Mouse (Mus musculus) stomach, embryonic 16.5 days (tissue): Measurements from ENCODE around the gene Setd6. TPM values are rescaled to one million over a fixed set of nuclear protein-coding genes. Genes with fewer than 3 reads are reported as not detected.
A peak's percentile ranks its signal among the peaks of the same experiment; 100 is the strongest.

Experiments
- ATAC-seq: fragments of 200-750 bp; cut with Nextera tagmentation; 2 replicates; pipeline ENCODE4 v1.8.0; 2017; ENCODE audit warnings: moderate number of reproducible peaks, moderate TSS enrichment; ENCODE audit not compliant: insufficient read depth, low FRiP score
- H3K27ac ChIP-seq: fragments of 300-500 bp; sonication (generic); 2 replicates; pipeline ENCODE4 v1.5.1; 2014; ENCODE audit warnings: low read length
- H3K27me3 ChIP-seq: fragments of 300-500 bp; sonication (generic); 2 replicates; pipeline ENCODE4 v1.6.1; 2014; ENCODE audit warnings: low read length, control low read depth, mixed read lengths; ENCODE audit not compliant: control insufficient read depth, insufficient read depth
- H3K36me3 ChIP-seq: fragments of 300-500 bp; sonication (generic); 2 replicates; pipeline ENCODE4 v1.6.1; 2014; ENCODE audit warnings: low read length; ENCODE audit not compliant: control insufficient read depth, insufficient read depth
- H3K4me1 ChIP-seq: fragments of 300-500 bp; sonication (generic); 2 replicates; pipeline ENCODE4 v1.6.1; 2014; ENCODE audit warnings: low read length, control low read depth, mixed read lengths; ENCODE audit not compliant: control insufficient read depth, insufficient read depth
- H3K4me2 ChIP-seq: fragments of 300-500 bp; sonication (generic); 2 replicates; pipeline ENCODE4 v1.6.1; 2014; ENCODE audit warnings: low read depth, low read length, mixed read lengths
- H3K4me3 ChIP-seq: fragments of 300-500 bp; sonication (generic); replicated peaks from 2 replicates; pipeline ENCODE4 v1.5.1; 2014; ENCODE audit warnings: mild to moderate bottlenecking, low read length
- H3K9ac ChIP-seq: fragments of 300-500 bp; sonication (generic); 2 replicates; pipeline ENCODE4 v1.6.1; 2014; ENCODE audit warnings: low read length
- H3K9me3 ChIP-seq: fragments of 300-500 bp; sonication (generic); replicated peaks from 2 replicates; pipeline ENCODE4 v1.6.1; 2016; ENCODE audit warnings: low read length, control low read depth; ENCODE audit not compliant: control insufficient read depth
- WGBS: fragments of 180-500 bp; shearing (Covaris S2); extraction: QIAGEN DNeasy Blood & Tissue Kit; methylation state at CpG from one replicate; pipeline ENCODE4 v1.1.7; 2014; 5-methylcytosine and 5-hydroxymethylcytosine counted together
- polyA plus RNA-seq: library from polyadenylated mRNA; unstranded; fragments of >200 nt; fragmentation: Nextera tagmentation; extraction: Ambion mirVana; gene quantifications from 2 replicates; pipeline ENCODE4 v1.2.1, GENCODE M21; 2015

The Setd6 gene
- polyA plus RNA-seq, 1 experiment from 2014 or later: 16.8 TPM

GRCm38 (mm10) chr8:95716546-95717335 is 1.1 kb downstream of the Setd6 start:
- no peak for ATAC-seq
- Histone ChIP-seq H3K27ac (peak overlapping the region; percentile 69; the same call in 1 of the 2 replicates), H3K27me3 (no peaks in the 10 kb centered on the region), H3K9me3 (no peaks in the 10 kb centered on the region), H3K4me3 (peak overlapping the region; percentile 86), H3K4me2 (peak overlapping the region; percentile 69), H3K36me3 (peaks cover 10% of the 10 kb centered on the region), H3K9ac (peak overlapping the region; percentile 90), H3K4me1 (peaks cover 10% of the 10 kb centered on the region; the same call in 1 of the 2 replicates)
- WGBS: 20% methylated on average over 21 of the region's 21 CpGs

DNA sequence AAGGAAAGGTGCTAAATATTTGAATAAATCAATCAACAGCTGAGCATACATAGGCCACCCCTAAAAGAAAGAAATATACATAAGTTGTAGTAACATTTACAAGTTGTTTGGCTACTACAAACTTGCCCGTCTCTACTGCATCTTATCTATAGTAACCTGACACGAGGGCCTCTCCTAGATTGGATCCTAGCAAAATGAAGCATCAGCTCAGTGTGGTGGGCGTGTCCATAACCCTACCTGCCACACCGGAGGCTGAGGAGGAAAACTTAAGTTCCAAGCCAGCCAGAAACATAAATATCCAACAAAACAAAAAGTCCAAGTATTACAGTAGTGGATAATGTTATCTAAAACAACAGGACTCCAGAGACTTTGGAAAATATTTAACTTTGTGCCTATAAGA is 11.9 kb downstream of the Setd6 start:
- H3K27me3 ChIP-seq: no peaks in the 10 kb centered on the region
- no peak for ATAC-seq
- no peak overlapping the region for H3K4me3 ChIP-seq
- H3K27ac ChIP-seq: no peak overlapping the region
- H3K4me2 ChIP-seq: no peak overlapping the region
- peaks cover 43% of the 10 kb centered on the region for H3K36me3 ChIP-seq
- H3K9me3 ChIP-seq: no peaks in the 10 kb centered on the region
- WGBS: 69% methylated on average over 4 of the region's 4 CpGs
- no peak overlapping the region for H3K9ac ChIP-seq
- H3K4me1 ChIP-seq: no peaks in the 10 kb centered on the region

DNA sequence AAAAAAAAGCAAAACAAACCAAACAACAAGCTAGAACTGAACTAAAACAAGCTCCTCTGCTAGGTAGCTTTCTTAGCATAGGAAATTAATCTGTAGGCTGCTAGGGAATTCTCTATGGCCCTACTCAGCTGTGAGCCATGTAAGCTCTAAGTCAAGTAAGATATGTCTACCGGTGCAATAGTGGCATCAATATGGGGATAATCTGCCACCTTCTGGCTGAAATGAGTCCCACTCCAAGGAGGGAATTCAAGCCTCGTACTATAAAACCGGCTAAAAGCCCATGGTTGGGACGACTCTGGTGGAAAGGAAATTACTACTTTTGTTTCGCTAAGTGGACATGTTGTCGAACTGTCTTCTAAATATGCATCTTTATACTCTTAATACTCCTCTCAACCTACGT is 22.9 kb downstream of the Setd6 start:
- Histone ChIP-seq H3K4me1 (no peaks in the 10 kb centered on the region), H3K4me3 (no peak overlapping the region), H3K27ac (no peak overlapping the region), H3K4me2 (no peak overlapping the region), H3K27me3 (no peaks in the 10 kb centered on the region), H3K9ac (no peak overlapping the region), H3K36me3 (peaks cover 24% of the 10 kb centered on the region), H3K9me3 (no peaks in the 10 kb centered on the region)
- no peak for ATAC-seq
- 76% methylated on average over 7 of the region's 7 CpGs for WGBS

GRCm38 (mm10) chr8:95741732-95742131 is 26.1 kb downstream of the Setd6 start:
- Histone ChIP-seq H3K4me2 (no peak overlapping the region), H3K9ac (no peak overlapping the region), H3K4me1 (no peaks in the 10 kb centered on the region), H3K27ac (no peak overlapping the region), H3K27me3 (no peaks in the 10 kb centered on the region), H3K4me3 (no peak overlapping the region), H3K9me3 (no peaks in the 10 kb centered on the region), H3K36me3 (peaks cover 40% of the 10 kb centered on the region)
- WGBS: 87% methylated on average over 7 of the region's 7 CpGs
- no peak for ATAC-seq

DNA sequence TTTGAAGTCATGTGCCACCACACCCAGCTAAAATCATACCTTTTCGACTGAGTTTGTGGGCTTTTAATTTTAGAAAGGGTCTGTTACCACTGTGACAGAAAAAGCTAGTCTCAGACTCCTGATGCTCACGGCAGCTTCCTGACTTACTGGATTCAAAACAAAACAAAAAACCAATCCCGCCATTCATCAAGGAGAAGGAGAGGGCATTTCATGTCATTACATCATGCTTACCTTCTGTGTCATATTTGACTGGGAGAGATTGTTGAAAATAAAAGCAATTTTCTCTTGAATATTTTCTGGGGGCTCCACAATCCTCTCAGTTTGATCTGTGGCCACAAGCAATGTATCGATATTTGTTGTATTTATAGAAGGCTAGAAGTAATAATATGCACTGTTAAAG is 32.3 kb downstream of the Setd6 start:
- peaks cover 37% of the 10 kb centered on the region for H3K36me3 ChIP-seq
- H3K9ac ChIP-seq: no peak overlapping the region
- no peak overlapping the region for H3K4me3 ChIP-seq
- H3K27ac ChIP-seq: no peak overlapping the region
- WGBS: 89% methylated on average over 4 of the region's 4 CpGs
- no peak for ATAC-seq
- H3K4me2 ChIP-seq: no peak overlapping the region
- H3K4me1 ChIP-seq: no peaks in the 10 kb centered on the region
- no peaks in the 10 kb centered on the region for H3K27me3 ChIP-seq
- H3K9me3 ChIP-seq: no peaks in the 10 kb centered on the region

DNA sequence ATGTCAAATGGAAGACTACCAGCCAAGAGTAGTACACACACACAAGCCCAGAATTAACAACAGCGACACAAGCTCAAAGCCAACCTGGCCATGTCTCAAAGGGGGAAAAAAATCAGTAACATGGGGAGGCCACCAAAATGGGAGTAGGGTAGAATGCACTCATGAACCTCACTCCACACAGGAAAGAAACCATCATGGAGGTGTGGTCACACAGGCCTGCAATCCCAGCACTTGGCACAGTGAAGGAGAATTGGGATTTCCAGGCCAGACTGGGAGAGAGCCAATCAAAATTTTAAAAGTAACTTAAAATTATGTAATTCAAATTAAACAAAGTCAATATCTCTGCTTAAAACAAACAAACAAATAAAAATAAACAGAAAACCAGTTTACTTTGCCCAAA is 36.2 kb downstream of the Setd6 start:
- Histone ChIP-seq H3K4me3 (no peak overlapping the region), H3K27me3 (no peaks in the 10 kb centered on the region), H3K4me1 (no peaks in the 10 kb centered on the region), H3K9me3 (no peaks in the 10 kb centered on the region), H3K27ac (no peak overlapping the region), H3K9ac (no peak overlapping the region), H3K4me2 (no peak overlapping the region), H3K36me3 (peaks cover 26% of the 10 kb centered on the region; the same call in 1 of the 2 replicates)
- ATAC-seq: no peak
- 97% methylated on average over 1 of the region's 1 CpGs for WGBS

GRCm38 (mm10) chr8:95760323-95760722 is 44.6 kb downstream of the Setd6 start:
- H3K27ac ChIP-seq: no peak overlapping the region
- no peaks in the 10 kb centered on the region for H3K27me3 ChIP-seq
- H3K4me1 ChIP-seq: no peaks in the 10 kb centered on the region
- no peak overlapping the region for H3K9ac ChIP-seq
- H3K4me3 ChIP-seq: no peak overlapping the region
- no peak overlapping the region for H3K4me2 ChIP-seq
- peaks cover 20% of the 10 kb centered on the region for H3K36me3 ChIP-seq
- no peak for ATAC-seq
- 49% methylated on average over 6 of the region's 6 CpGs for WGBS
- no peaks in the 10 kb centered on the region for H3K9me3 ChIP-seq

- Histone ChIP-seq H3K9ac (no peak overlapping the region), H3K9me3 (no peaks in the 10 kb centered on the region), H3K4me2 (no peak overlapping the region), H3K36me3 (peaks cover 39% of the 10 kb centered on the region), H3K4me1 (no peaks in the 10 kb centered on the region), H3K27ac (no peak overlapping the region), H3K27me3 (no peaks in the 10 kb centered on the region), H3K4me3 (no peak overlapping the region)
- WGBS: 93% methylated on average over 1 of the region's 1 CpGs
- no peak for ATAC-seq
Measured at GRCm38 (mm10) chr8:95764133-95764532, 48.5 kb downstream of the Setd6 start.
